Mouse (Mus musculus): ENCODE data around the gene Parp11. TPM values are rescaled to one million over a fixed set of nuclear protein-coding genes. Genes with fewer than 3 reads are reported as not detected.
A peak's percentile ranks its signal among the peaks of the same experiment; 100 is the strongest.

The Parp11 gene
- polyA plus RNA-seq, 1 experiment from 2014 or later, result 19.8 TPM

- H3K9ac ChIP-seq, result no peak overlapping the region
- no peaks in the 10 kb centered on the region for H3K9me3 ChIP-seq (replicated peaks)
- ATAC-seq (ENCODE audit: insufficient number of reproducible peaks, low FRiP score), result no peak
- H3K4me3 ChIP-seq, result no peak overlapping the region
- H3K27ac ChIP-seq (ENCODE audit: poor library complexity, severe bottlenecking), result peak overlapping the region; percentile 76; the same call in 1 of the 2 replicates
- 19% methylated on average over 3 of the region's 3 CpGs for WGBS
- no peaks in the 10 kb centered on the region for H3K36me3 ChIP-seq
- no peaks in the 10 kb centered on the region; the same call in 1 of the 2 replicates for H3K27me3 ChIP-seq (replicated peaks)
- peaks cover 22% of the 10 kb centered on the region for H3K4me1 ChIP-seq (replicated peaks)
- H3K4me2 ChIP-seq, result no peak overlapping the region
These were observed 83.6 kb downstream of the Parp11 start for GRCm38 (mm10) chr6:127530206-127530605.

GRCm38 (mm10) chr6:127531412-127532205 is 85.0 kb downstream of the Parp11 start:
- H3K9me3 ChIP-seq (replicated peaks), result no peaks in the 10 kb centered on the region
- no peak overlapping the region for H3K4me3 ChIP-seq
- no peak overlapping the region for H3K4me2 ChIP-seq
- WGBS, result 41% methylated on average over 3 of the region's 3 CpGs
- peaks cover 22% of the 10 kb centered on the region for H3K4me1 ChIP-seq (replicated peaks)
- H3K36me3 ChIP-seq, result no peaks in the 10 kb centered on the region
- no peak overlapping the region for H3K9ac ChIP-seq
- no peak overlapping the region for H3K27ac ChIP-seq (ENCODE audit: poor library complexity, severe bottlenecking)
- no peak for ATAC-seq (ENCODE audit: insufficient number of reproducible peaks, low FRiP score)
- H3K27me3 ChIP-seq (replicated peaks), result no peaks in the 10 kb centered on the region; the same call in 1 of the 2 replicates

GRCm38 (mm10) chr6:127532304-127532703 is 85.7 kb downstream of the Parp11 start:
- Histone ChIP-seq H3K4me2 (no peak overlapping the region), H3K27me3 (replicated peaks) (no peaks in the 10 kb centered on the region; the same call in 1 of the 2 replicates), H3K27ac (ENCODE audit: poor library complexity, severe bottlenecking) (no peak overlapping the region), H3K4me3 (no peak overlapping the region), H3K9me3 (replicated peaks) (no peaks in the 10 kb centered on the region), H3K4me1 (replicated peaks) (peaks cover 22% of the 10 kb centered on the region), H3K36me3 (no peaks in the 10 kb centered on the region), H3K9ac (no peak overlapping the region)
- WGBS, result 87% methylated on average over 5 of the region's 5 CpGs
- no peak for ATAC-seq (ENCODE audit: insufficient number of reproducible peaks, low FRiP score)

- Histone ChIP-seq H3K4me3 (no peak overlapping the region), H3K9me3 (replicated peaks) (no peaks in the 10 kb centered on the region), H3K27me3 (replicated peaks) (no peaks in the 10 kb centered on the region; the same call in 1 of the 2 replicates), H3K4me2 (no peak overlapping the region), H3K4me1 (replicated peaks) (peaks cover 20% of the 10 kb centered on the region), H3K36me3 (no peaks in the 10 kb centered on the region), H3K9ac (no peak overlapping the region), H3K27ac (ENCODE audit: poor library complexity, severe bottlenecking) (no peak overlapping the region)
- ATAC-seq (ENCODE audit: insufficient number of reproducible peaks, low FRiP score), result no peak
- WGBS, result 73% methylated on average over 5 of the region's 5 CpGs
These were observed 87.1 kb downstream of the Parp11 start for GRCm38 (mm10) chr6:127533766-127534165.

GRCm38 (mm10) chr6:127537035-127537434 is 90.4 kb downstream of the Parp11 start:
- WGBS, result 74% methylated on average over 7 of the region's 7 CpGs
- H3K9ac ChIP-seq, result no peak overlapping the region
- no peak overlapping the region for H3K4me2 ChIP-seq
- H3K4me3 ChIP-seq, result no peak overlapping the region
- no peak overlapping the region for H3K27ac ChIP-seq (ENCODE audit: poor library complexity, severe bottlenecking)
- H3K9me3 ChIP-seq (replicated peaks), result no peaks in the 10 kb centered on the region
- H3K27me3 ChIP-seq (replicated peaks), result peaks cover 17% of the 10 kb centered on the region
- H3K4me1 ChIP-seq (replicated peaks), result no peaks in the 10 kb centered on the region; the same call in 1 of the 2 replicates
- no peaks in the 10 kb centered on the region for H3K36me3 ChIP-seq
- no peak for ATAC-seq (ENCODE audit: insufficient number of reproducible peaks, low FRiP score)

GRCm38 (mm10) chr6:127538118-127538517 is 91.5 kb downstream of the Parp11 start:
- H3K4me2 ChIP-seq, result no peak overlapping the region
- no peaks in the 10 kb centered on the region for H3K4me1 ChIP-seq (replicated peaks)
- no peak overlapping the region for H3K9ac ChIP-seq
- H3K27ac ChIP-seq (ENCODE audit: poor library complexity, severe bottlenecking), result no peak overlapping the region
- no peaks in the 10 kb centered on the region for H3K9me3 ChIP-seq (replicated peaks)
- no peak overlapping the region for H3K4me3 ChIP-seq
- 66% methylated on average over 2 of the region's 2 CpGs for WGBS
- H3K36me3 ChIP-seq, result no peaks in the 10 kb centered on the region
- no peak for ATAC-seq (ENCODE audit: insufficient number of reproducible peaks, low FRiP score)
- peaks cover 27% of the 10 kb centered on the region for H3K27me3 ChIP-seq (replicated peaks)

- Histone ChIP-seq H3K27me3 (replicated peaks) (peaks cover 30% of the 10 kb centered on the region), H3K4me3 (no peak overlapping the region), H3K9ac (no peak overlapping the region), H3K36me3 (no peaks in the 10 kb centered on the region), H3K4me2 (no peak overlapping the region), H3K4me1 (replicated peaks) (no peaks in the 10 kb centered on the region), H3K9me3 (replicated peaks) (no peaks in the 10 kb centered on the region), H3K27ac (ENCODE audit: poor library complexity, severe bottlenecking) (no peak overlapping the region)
- WGBS, result 85% methylated on average over 4 of the region's 4 CpGs
- ATAC-seq (ENCODE audit: insufficient number of reproducible peaks, low FRiP score), result no peak
These were observed 92.6 kb downstream of the Parp11 start for GRCm38 (mm10) chr6:127539226-127539625.

GRCm38 (mm10) chr6:127539659-127540058 is 93.0 kb downstream of the Parp11 start:
- Histone ChIP-seq H3K4me2 (no peak overlapping the region), H3K9ac (no peak overlapping the region), H3K27me3 (replicated peaks) (peaks cover 30% of the 10 kb centered on the region), H3K36me3 (no peaks in the 10 kb centered on the region), H3K9me3 (replicated peaks) (no peaks in the 10 kb centered on the region), H3K4me3 (no peak overlapping the region), H3K27ac (ENCODE audit: poor library complexity, severe bottlenecking) (no peak overlapping the region), H3K4me1 (replicated peaks) (no peaks in the 10 kb centered on the region)
- WGBS, result 64% methylated on average over 5 of the region's 5 CpGs
- no peak for ATAC-seq (ENCODE audit: insufficient number of reproducible peaks, low FRiP score)

- Histone ChIP-seq H3K9ac (no peak overlapping the region), H3K36me3 (no peaks in the 10 kb centered on the region), H3K27ac (ENCODE audit: poor library complexity, severe bottlenecking) (no peak overlapping the region), H3K4me3 (no peak overlapping the region), H3K4me2 (no peak overlapping the region), H3K4me1 (replicated peaks) (no peaks in the 10 kb centered on the region), H3K27me3 (replicated peaks) (peaks cover 38% of the 10 kb centered on the region), H3K9me3 (replicated peaks) (no peaks in the 10 kb centered on the region)
- ATAC-seq (ENCODE audit: insufficient number of reproducible peaks, low FRiP score), result no peak
- WGBS, result 65% methylated on average over 4 of the region's 4 CpGs
These were observed 93.9 kb downstream of the Parp11 start for GRCm38 (mm10) chr6:127540517-127540916.

- ATAC-seq (ENCODE audit: insufficient number of reproducible peaks, low FRiP score), result 0 out of 2 replicates have a peak, but pooled peaks have one; percentile 22
- H3K4me3 ChIP-seq, result no peak overlapping the region
- no peak overlapping the region for H3K4me2 ChIP-seq
- no peak overlapping the region for H3K27ac ChIP-seq (ENCODE audit: poor library complexity, severe bottlenecking)
- H3K9ac ChIP-seq, result no peak overlapping the region
- peaks cover 42% of the 10 kb centered on the region for H3K27me3 ChIP-seq (replicated peaks)
- H3K36me3 ChIP-seq, result no peaks in the 10 kb centered on the region
- H3K9me3 ChIP-seq (replicated peaks), result no peaks in the 10 kb centered on the region
- WGBS, result 33% methylated on average over 18 of the region's 18 CpGs
- H3K4me1 ChIP-seq (replicated peaks), result no peaks in the 10 kb centered on the region; the same call in 1 of the 2 replicates
These were observed 95.2 kb downstream of the Parp11 start for GRCm38 (mm10) chr6:127541617-127542374.

All from heart, embryonic 12.5 days (tissue).